Mouse (Mus musculus) 416B (cell line): ENCODE measurements at regions not wholly inside any gene's neighbourhood (a gene's known extent, or its start where the extent isn't known, plus 50 kb on each side); places are given as distances from the start of the nearest gene placed in this dataset.
"Not testable (repeated sequence)": the region's sequence is repeated elsewhere in the genome, so short reads cannot be mapped to it uniquely, and the experiment has no call there.

Experiments used
- DNase-seq: peaks from one replicate; pipeline ENCODE4 v3.0.0; 2011; ENCODE audit warnings: low read depth

DNA sequence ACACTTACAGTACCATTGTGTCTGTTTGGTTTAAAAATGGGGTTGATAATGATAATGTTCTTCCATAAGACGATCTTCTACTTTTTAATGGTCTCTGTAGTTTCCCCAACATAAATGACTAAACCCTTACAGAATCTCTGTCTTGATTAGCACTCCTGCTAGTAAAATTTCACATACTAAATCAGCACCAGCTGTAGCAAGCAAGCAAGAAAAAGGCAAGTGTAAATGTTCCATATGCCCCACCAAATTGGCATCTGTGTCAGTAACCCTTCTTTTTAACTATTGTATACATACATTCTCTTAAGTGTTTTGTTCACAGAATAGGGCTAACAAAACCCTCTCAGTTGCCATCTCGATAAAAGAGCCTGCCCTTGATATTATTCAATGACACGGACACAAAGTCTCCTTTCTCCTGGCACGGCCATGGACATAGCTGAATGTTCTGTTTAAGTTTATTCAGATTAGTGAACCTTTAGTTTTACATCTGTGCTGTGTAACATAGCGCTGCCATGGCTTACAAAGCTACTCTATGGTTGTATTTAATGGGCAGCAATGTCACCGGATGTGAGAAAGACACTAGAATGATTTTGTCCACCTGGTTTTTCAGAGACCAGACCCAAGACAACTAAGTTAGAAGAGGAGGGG is 414.3 kb downstream of the Gtdc1 start:
- DNase-seq, result no peak

DNA sequence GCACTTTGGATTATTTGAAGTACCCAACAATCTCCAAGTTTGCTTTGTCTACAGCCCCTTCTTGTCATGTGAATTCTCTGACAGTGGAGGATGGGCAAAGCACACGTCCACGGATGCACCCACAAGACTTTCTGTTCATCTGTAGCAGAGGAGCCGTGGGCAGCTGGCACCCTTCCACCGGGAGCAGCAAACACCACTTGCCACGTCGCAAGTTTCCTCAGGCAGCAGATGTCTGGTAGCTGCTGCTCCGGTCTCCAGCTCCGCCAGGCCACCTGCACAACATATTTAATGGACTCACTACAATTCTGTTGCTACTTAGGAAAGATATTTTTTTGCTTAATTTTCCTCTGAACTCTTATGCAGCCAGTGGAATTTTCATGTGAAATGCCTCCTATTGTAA is 415.1 kb downstream of the Gtdc1 start:
- DNase-seq, result no peak

DNA sequence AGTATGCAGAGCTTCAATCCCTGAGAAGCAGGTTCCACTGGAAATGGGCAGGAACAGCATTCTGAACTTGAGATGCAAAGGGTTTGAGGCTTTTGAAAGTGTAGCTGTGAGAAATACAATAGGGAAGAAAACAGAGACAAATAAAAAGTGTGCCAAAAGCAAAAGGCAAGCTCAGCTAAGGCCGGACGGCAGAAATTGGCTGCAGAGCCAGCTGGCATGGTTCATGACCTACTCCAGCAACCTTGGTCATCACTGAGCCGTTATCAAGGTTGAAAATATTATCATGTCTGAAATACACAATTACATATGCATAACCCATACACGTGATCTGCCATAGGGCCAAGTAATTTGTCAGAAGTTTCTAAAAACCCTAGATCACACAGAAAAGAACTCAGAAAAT is 418.4 kb downstream of the Gtdc1 start:
- DNase-seq, result no peak

DNA sequence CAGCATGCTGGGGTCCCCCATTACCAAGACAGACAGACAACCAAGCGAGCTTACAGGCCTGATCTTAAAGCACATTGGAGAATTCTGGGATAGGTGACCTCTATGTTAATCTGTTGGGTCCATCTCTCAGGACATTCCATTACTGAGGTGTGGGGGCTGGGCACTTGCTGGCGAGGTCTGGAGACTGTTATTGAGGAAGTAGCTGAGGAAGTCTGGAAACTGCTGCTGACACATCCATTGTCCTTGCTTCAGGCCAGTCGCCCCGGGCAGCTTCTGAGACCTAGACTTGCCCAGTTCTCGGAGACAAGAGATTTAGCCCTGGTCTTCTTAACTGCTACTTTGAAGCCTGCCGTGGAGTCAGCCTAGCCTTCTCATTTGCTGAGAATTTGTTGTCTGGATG is 423.2 kb downstream of the Gtdc1 start:
- DNase-seq, result peak; percentile 25

DNA sequence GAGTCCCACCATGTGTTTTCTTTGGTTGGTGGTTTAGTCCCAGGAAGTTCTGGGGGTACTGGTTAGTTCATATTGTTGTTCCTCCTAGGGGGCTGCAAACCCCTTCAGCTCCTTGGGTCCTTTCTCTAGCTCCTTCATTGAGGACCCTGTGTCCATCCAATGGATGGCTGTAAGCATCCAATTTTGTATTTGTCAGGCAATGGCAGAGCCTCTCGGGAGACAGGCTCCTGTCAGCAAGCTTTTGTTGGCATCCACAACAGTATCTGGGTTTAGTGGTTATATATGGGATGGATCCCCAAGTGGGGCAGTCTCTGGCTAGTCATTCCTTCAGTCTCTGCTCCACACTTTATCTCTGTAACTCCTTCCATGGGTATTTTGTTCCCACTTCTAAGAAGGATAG is 436.7 kb downstream of the Gtdc1 start:
- not testable (repeated sequence) for DNase-seq

DNA sequence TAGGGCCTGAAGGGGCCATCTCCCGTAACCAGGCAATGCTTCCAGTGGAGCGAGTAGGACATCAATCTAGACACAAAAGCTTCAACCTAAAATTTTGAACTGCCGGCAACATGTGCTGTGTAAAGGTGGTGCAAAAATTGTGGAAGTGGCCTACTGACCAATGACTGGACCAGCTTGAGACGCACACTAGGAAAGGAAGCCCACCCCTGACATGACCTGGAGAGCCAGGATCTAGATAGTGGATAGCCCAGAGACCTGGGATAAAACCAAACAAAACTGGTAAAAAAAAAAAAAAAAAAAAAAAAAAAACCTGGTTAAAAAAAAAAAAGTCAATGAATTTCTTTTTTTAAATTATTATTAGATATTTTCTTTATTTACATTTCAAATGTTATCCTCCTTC is 437.2 kb downstream of the Gtdc1 start:
- no peak for DNase-seq

DNA sequence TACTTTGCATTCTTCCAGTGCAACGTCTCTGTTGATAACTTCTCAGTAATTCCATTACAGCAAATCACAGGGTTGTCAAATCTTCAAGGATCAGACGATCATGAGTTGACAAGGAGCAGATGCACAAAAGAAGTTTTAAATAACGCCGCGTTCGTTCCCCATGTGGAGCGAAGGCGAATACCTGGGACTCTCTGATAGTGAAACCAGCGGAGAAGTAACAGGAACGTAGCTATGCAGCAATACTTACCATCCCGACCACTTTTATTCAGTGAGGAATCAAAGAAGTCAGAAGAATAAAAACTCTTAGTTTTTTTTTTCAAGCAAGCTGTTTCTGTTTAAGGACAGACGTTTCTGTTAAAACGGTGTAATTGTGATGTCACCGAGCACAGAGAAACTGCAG is 441.6 kb downstream of the Gtdc1 start:
- no peak for DNase-seq

DNA sequence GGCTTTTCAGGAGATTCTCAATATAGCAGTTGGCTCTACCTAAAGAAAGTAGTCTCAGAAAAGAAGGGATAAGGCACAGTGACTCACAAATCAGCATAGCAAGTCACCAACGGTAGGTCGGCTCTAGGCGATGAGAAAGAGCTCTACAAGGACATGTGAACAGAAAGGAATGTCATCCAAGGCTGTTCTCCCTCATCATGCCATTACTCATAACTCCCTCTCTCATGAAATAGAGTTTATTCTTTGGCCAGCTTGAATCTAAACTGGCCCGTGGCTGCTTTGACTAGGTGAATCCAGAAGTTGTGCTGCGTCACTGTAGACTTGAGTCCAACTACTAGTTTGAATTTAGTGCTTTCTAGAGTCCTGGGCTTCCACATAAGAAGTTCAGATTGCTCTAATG is 447.7 kb downstream of the Gtdc1 start:
- no peak for DNase-seq

DNA sequence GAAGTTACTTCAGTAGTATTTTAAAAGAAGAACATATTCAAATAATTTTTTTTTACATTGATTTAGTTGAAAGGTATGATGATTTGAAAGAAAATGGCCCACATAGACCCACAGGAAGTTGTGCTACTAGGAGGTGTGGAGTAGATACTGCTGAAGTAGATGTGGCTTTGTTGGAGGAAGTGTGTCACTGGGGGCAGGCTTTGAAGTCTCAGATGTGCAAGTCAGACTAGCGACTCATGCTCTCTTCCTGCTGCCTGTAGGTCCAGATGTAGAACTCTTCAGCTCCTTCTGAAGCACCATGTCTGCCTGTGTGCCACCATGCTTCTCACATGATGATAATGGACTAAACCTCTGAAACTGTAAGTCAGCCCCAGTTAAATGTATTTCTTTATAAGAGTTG is 452.0 kb downstream of the Gtdc1 start:
- peak; percentile 65 for DNase-seq

DNA sequence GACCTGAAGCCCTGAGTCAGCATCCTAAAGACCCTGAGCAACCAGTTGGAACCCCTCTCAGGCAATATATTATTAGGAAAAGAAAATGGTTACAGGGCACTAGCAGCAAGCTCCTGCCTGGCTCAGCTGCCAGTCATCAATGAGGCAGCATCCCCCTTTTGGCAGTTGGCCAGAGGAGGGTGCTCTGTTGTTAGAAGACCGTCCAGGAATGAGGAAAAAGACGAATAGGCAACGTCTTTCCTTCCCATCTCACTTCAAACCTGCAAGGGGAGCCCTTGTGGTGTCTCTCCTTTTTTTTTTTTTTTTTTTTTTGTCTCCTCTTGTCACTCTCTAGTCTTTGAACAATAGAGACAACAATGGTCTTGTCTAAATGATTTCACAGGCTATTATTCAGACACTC is 452.8 kb downstream of the Gtdc1 start:
- peak; percentile 14 for DNase-seq

DNA sequence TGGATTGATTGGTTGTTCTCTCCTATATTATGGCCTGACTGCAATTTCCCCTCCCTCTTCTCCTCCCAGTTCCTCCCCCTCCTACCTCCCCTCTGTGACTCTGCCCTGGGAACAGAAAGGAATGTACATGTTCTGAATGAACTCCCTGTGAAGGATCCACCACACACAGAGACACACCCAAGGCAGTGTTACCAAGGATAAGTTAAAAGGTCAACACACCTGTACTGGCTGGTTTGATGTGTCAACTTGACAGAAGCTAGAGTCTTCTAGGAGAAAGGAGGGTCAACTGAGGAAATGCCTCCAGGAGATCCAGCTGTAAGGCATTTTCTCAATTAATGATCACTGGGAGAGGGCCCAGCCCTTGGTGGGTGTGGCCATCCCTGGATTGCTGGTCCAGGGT is 456.1 kb downstream of the Gtdc1 start:
- no peak for DNase-seq

DNA sequence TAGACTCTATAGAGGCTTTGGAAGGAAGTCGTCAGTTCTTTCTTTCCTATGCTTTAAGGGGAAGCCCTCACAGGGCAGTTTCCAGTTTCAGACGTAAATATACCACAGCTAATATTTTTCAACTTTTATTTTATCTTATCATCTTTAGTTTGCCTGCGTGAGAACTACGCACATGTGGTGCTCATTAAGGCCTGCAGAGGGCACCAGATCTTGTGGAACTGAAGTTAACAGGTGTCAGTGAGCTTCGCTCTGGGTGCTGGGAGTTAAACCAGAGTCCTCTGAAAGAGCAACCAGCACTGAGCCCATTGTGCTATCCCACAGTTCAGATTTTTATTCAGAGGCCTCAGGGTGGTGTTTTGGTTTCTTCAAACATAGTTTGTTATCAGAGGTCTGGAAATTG is 456.5 kb downstream of the Gtdc1 start:
- no peak for DNase-seq

DNA sequence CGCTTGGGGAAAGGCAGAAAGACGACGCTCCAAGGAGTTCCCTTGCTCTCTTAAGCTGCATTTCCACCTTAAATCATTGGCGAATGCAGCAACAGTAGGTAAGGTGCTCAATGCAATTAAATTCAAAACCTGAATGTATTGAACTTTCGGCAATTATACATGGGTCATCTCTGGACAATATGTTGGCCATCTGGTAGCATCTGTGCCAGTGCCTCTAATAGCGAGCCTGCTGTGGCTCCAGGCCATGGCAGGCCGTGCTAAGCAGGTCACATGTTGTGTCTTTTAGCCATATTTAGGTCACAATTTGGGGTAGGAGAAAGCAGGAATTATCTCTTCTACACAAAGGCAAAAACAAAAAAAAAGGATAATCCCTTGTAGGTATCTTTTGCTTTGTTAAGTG is 462.8 kb downstream of the Gtdc1 start:
- DNase-seq, result no peak

DNA sequence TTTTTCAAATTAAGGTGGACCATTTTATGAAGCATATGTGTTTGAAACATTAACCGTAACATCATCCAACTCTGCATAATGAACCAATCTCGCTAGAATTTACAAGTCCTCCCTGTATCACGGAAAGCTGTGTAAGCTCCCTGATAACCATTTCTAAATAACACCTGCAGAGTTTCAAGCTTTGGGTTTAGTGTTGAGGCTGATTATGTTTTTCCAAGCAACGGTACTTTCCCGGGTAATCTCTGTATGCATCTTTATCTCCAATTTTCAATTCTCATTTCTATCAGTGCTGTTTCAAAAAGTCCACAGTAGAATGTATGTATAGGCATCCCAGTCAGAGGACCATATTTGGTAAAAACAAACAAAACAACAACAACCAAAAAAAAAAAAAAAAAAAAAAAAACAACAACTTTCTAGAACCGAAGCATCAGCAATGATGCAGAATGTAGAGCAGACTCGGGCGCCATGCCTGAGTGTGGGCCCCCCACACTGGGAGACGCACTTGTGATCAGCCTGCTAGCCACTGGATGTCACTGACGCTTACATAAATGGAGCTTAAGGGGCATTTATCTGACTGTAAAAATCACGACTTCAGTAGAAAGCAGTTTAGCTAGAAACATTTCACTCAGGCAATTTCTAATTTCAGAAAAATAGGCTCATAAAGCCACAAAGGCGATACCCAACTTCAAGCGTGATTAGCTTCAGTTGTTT is 464.7 kb downstream of the Gtdc1 start:
- DNase-seq, result no peak

DNA sequence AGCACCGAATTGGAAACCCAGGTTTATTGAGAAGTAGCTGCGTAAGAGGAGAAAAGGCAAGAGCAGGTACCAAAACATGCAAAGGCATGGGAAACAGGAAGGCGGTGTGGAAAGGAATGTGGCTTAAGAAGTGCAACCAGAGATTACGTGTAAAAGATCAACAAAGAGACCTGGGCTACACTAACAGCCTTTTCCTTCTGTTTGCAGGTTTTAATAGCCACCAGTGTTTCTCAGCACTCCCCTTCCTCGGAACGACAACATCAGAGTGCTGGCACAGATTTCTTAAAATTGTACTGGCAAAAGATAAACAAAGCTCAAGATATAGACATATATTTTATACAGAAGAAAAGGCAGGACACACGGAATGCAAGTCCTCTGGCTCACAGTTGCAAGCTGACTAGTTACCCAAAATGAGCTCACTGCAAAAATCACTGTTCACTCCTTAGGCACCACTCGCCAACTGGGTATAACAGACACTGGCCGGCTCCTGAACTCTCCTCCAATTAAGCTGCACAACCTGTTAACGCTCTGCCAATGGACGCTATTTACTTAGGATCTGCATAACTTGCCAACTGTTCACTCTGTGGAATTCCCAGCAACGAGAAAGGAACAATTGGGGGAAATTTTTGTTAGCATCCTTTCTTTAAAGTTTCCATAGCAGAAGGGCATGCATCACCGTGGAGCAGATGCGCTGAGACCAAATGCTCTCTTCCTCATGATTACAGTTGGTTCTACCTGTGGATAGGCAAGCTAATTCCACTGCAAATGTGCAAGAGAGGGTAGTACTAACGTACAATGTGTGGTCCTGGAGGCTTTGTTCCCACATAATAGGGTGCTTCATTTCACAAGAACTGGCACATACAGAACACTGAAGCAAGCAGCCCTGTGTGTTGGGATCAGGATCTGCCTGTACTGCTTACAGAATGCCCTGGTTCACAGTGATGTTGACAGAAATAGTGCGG is 465.9 kb downstream of the Gtdc1 start:
- no peak for DNase-seq

DNA sequence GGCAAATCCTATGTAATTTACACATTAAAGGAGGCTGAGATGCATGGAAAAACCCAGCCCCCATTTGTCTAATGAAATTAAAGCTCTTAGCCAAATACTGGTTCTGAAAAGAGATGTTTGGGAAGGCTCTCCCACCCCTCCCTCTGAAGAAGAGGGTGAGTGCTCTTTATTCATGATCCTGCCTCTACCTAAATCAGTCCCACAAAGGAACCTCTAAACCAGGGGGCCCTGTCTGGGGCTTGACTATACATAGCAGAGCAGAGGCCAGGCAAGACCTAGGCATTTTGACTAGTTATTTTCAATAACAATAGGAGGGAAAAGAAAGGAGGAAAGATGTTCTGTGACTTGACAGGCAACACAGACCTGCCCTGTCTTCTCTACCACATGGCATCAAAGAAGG is 478.0 kb downstream of the Gtdc1 start:
- DNase-seq, result no peak
